Comparison of ENCODE assay signal across 20 mouse cellular contexts in genomic region chr10:9334245-9334845, GRCm38 (mm10).
DNase-seq lines count a peak whose midpoint lies in the region; ATAC-seq lines count a peak whose summit lies in the region.
"Had no signal": no experiment of that assay in that cellular context is flagged by ENCODE, and none has a peak within 500 bp of the region (broad histone marks: within the 10 kb centered on the region; RNA-seq: fewer than 3 reads in every experiment).

No protein-coding gene starts in this region.

- DNase-seq in cerebellum, adult 11 months, result no peak
- DNase-seq in heart, adult 11 months, result peak; percentile 61
- no peak for DNase-seq in heart, adult 8-10 months (ENCODE audit: low spot score)
- peak; percentile 74 for DNase-seq in midbrain, embryonic 14.5 days
- no peak for DNase-seq in adipocyte (ENCODE audit: low spot score)
- no peak for DNase-seq in layer of hippocampus, postnatal 36 days
- DNase-seq: adrenal gland, postnatal 25 days; cerebellum, adult 9-11 months; embryo, embryonic 11 days; gastrocnemius, postnatal 25 days; right cerebral cortex, postnatal 25 days had no signal

- H3K4me2 ChIP-seq in embryonic facial prominence, embryonic 13.5 days, result no peak overlapping the region
- peak overlapping the region; percentile 18 for H3K4me2 ChIP-seq in midbrain, embryonic 14.5 days (ENCODE audit: low read length)
- H3K4me2 ChIP-seq: kidney, embryonic 15.5 days; limb, embryonic 15.5 days; liver, embryonic 15.5 days had no signal

- no peaks in the 10 kb centered on the region for H3K9me3 ChIP-seq in embryonic facial prominence, embryonic 13.5 days
- H3K9me3 ChIP-seq in midbrain, embryonic 14.5 days (ENCODE audit: control insufficient read depth, low read length), result no peaks in the 10 kb centered on the region
- H3K9me3 ChIP-seq: kidney, embryonic 15.5 days; limb, embryonic 15.5 days; liver, embryonic 15.5 days had no signal

- no peak overlapping the region for H3K4me3 ChIP-seq in embryonic facial prominence, embryonic 13.5 days
- H3K4me3 ChIP-seq in midbrain, embryonic 14.5 days (replicated peaks; ENCODE audit: low read depth, low read length), result no peak overlapping the region
- H3K4me3 ChIP-seq: erythroblast, embryonic 14.5 days; kidney, embryonic 15.5 days; limb, embryonic 15.5 days; liver, embryonic 15.5 days had no signal

- no peak overlapping the region for H3K9ac ChIP-seq in embryonic facial prominence, embryonic 13.5 days
- 0 out of 2 replicates have a peak overlapping the region, but pooled peaks have one; percentile 1 for H3K9ac ChIP-seq in midbrain, embryonic 14.5 days (replicated peaks; ENCODE audit: low read length)
- H3K9ac ChIP-seq: kidney, embryonic 15.5 days; limb, embryonic 15.5 days; liver, embryonic 15.5 days had no signal

- 0 out of 2 replicates have a peak, but pooled peaks cover 9% of the 10 kb centered on the region for H3K4me1 ChIP-seq in embryonic facial prominence, embryonic 13.5 days
- H3K4me1 ChIP-seq in midbrain, embryonic 14.5 days (ENCODE audit: control insufficient read depth, insufficient read depth, low read length), result peaks cover 28% of the 10 kb centered on the region
- H3K4me1 ChIP-seq: kidney, embryonic 15.5 days; limb, embryonic 15.5 days; liver, embryonic 15.5 days had no signal

- H3K27ac ChIP-seq in embryonic facial prominence, embryonic 13.5 days, result no peak overlapping the region
- H3K27ac ChIP-seq in midbrain, embryonic 14.5 days (replicated peaks; ENCODE audit: low read depth, low read length), result peak overlapping the region; percentile 55
- H3K27ac ChIP-seq: kidney, embryonic 15.5 days; limb, embryonic 15.5 days; liver, embryonic 15.5 days; macrophage had no signal

- 53% methylated on average over 10 of the region's 10 CpGs for WGBS in embryonic facial prominence, embryonic 13.5 days
- WGBS in midbrain, embryonic 14.5 days, result 38% methylated on average over 10 of the region's 10 CpGs

- no peaks in the 10 kb centered on the region for H3K36me3 ChIP-seq in embryonic facial prominence, embryonic 13.5 days
- no peaks in the 10 kb centered on the region for H3K36me3 ChIP-seq in midbrain, embryonic 14.5 days (ENCODE audit: control insufficient read depth, insufficient read depth, low read length)
- H3K36me3 ChIP-seq: kidney, embryonic 15.5 days; limb, embryonic 15.5 days; liver, embryonic 15.5 days had no signal

- ATAC-seq in cerebellum, adult (ENCODE audit: insufficient number of reproducible peaks, low FRiP score, low TSS enrichment), result peak; percentile 40; the same call in 1 of the 2 replicates
- 0 out of 2 replicates have a peak, but pooled peaks have one; percentile 37 for ATAC-seq in embryonic facial prominence, embryonic 13.5 days (ENCODE audit: insufficient number of reproducible peaks, insufficient read depth, low FRiP score, low TSS enrichment, low read depth)
- 0 out of 2 replicates have a peak, but pooled peaks have one; percentile 58 for ATAC-seq in midbrain, embryonic 14.5 days (ENCODE audit: low FRiP score, low TSS enrichment)
- ATAC-seq: intestine, postnatal 0 days; Patski had no signal

- H3K27me3 ChIP-seq in embryonic facial prominence, embryonic 13.5 days, result no peaks in the 10 kb centered on the region
- H3K27me3 ChIP-seq in midbrain, embryonic 14.5 days (ENCODE audit: control insufficient read depth, insufficient read depth, low read length), result no peaks in the 10 kb centered on the region
- H3K27me3 ChIP-seq: kidney, embryonic 15.5 days; limb, embryonic 15.5 days; liver, embryonic 15.5 days; Patski had no signal

Comparison
In these comparisons a context has a peak if more than half of its experiments do, and no peak if none do; other contexts are left out.
1. DNase-seq: peak in heart, adult 11 months (single experiment) and midbrain, embryonic 14.5 days (single experiment); none in cerebellum, adult 11 months (single experiment), heart, adult 8-10 months (single experiment), adipocyte (single experiment) and layer of hippocampus, postnatal 36 days (0 of 2).
2. Peak in every context shown above with its lines, with median percentiles within 50 percentile points of each other: ATAC-seq.